Mouse (Mus musculus): Measurements from ENCODE around the gene Mettl3. TPM values are rescaled to one million over a fixed set of nuclear protein-coding genes. Genes with fewer than 3 reads are reported as not detected.

The Mettl3 gene
- polyA plus RNA-seq, 1 experiment from 2014 or later: 45.5 TPM

GRCm38 (mm10) chr14:52325890-52326289, 21.0 kb upstream of the Mettl3 start:
- no peaks in the 10 kb centered on the region for H3K9me3 ChIP-seq (ENCODE audit: control insufficient read depth, low read length)
- DNase-seq (ENCODE audit: low spot score) (no peak), ATAC-seq (ENCODE audit: insufficient number of reproducible peaks, low FRiP score, low TSS enrichment, low read depth) (no peak)
- no peak overlapping the region for H3K27ac ChIP-seq (replicated peaks; ENCODE audit: low read depth, low read length)
- peaks cover 37% of the 10 kb centered on the region for H3K27me3 ChIP-seq (ENCODE audit: control insufficient read depth, insufficient read depth, low read length)
- no peak overlapping the region for H3K9ac ChIP-seq (ENCODE audit: low read length)
- H3K4me2 ChIP-seq (ENCODE audit: low read depth, severe bottlenecking): no peak overlapping the region
- WGBS: 16% methylated on average over 4 of the region's 4 CpGs
- no peak overlapping the region for H3K4me3 ChIP-seq (ENCODE audit: low read depth, low read length)
- H3K36me3 ChIP-seq (ENCODE audit: control insufficient read depth, insufficient read depth, low read length): no peaks in the 10 kb centered on the region
- no peaks in the 10 kb centered on the region for H3K4me1 ChIP-seq (ENCODE audit: control insufficient read depth, insufficient read depth, low read length)

- Histone ChIP-seq H3K4me3 (ENCODE audit: low read depth, low read length) (no peak overlapping the region), H3K36me3 (ENCODE audit: control insufficient read depth, insufficient read depth, low read length) (peaks cover 3% of the 10 kb centered on the region; the same call in 1 of the 2 replicates), H3K4me2 (ENCODE audit: low read depth, severe bottlenecking) (no peak overlapping the region), H3K27me3 (ENCODE audit: control insufficient read depth, insufficient read depth, low read length) (no peaks in the 10 kb centered on the region), H3K27ac (replicated peaks; ENCODE audit: low read depth, low read length) (no peak overlapping the region), H3K4me1 (ENCODE audit: control insufficient read depth, insufficient read depth, low read length) (peaks cover 9% of the 10 kb centered on the region), H3K9ac (ENCODE audit: low read length) (no peak overlapping the region), H3K9me3 (ENCODE audit: control insufficient read depth, low read length) (no peaks in the 10 kb centered on the region)
- ATAC-seq (ENCODE audit: insufficient number of reproducible peaks, low FRiP score, low TSS enrichment, low read depth): no peak
- DNase-seq (ENCODE audit: low spot score): no peak
- 71% methylated on average over 6 of the region's 6 CpGs for WGBS
These were observed 14.4 kb upstream of the Mettl3 start for GRCm38 (mm10) chr14:52319361-52319760.

GRCm38 (mm10) chr14:52316441-52317225, 11.7 kb upstream of the Mettl3 start:
- peaks cover 22% of the 10 kb centered on the region for H3K36me3 ChIP-seq (ENCODE audit: control insufficient read depth, insufficient read depth, low read length)
- ATAC-seq (ENCODE audit: insufficient number of reproducible peaks, low FRiP score, low TSS enrichment, low read depth) (peak; percentile 76), DNase-seq (ENCODE audit: low spot score) (peak; percentile 66)
- peaks cover 6% of the 10 kb centered on the region; the same call in 1 of the 2 replicates for H3K9me3 ChIP-seq (ENCODE audit: control insufficient read depth, low read length)
- H3K9ac ChIP-seq (ENCODE audit: low read length): peak overlapping the region; percentile 94
- WGBS: 9% methylated on average over 16 of the region's 16 CpGs
- peak overlapping the region; percentile 77 for H3K4me3 ChIP-seq (ENCODE audit: low read depth, low read length)
- no peak overlapping the region for H3K27ac ChIP-seq (replicated peaks; ENCODE audit: low read depth, low read length)
- peaks cover 9% of the 10 kb centered on the region for H3K4me1 ChIP-seq (ENCODE audit: control insufficient read depth, insufficient read depth, low read length)
- H3K4me2 ChIP-seq (ENCODE audit: low read depth, severe bottlenecking): peak overlapping the region; percentile 89
- H3K27me3 ChIP-seq (ENCODE audit: control insufficient read depth, insufficient read depth, low read length): no peaks in the 10 kb centered on the region

GRCm38 (mm10) chr14:52315792-52316440, 11.0 kb upstream of the Mettl3 start:
- Histone ChIP-seq H3K36me3 (ENCODE audit: control insufficient read depth, insufficient read depth, low read length) (peaks cover 22% of the 10 kb centered on the region), H3K27me3 (ENCODE audit: control insufficient read depth, insufficient read depth, low read length) (no peaks in the 10 kb centered on the region), H3K4me1 (ENCODE audit: control insufficient read depth, insufficient read depth, low read length) (peaks cover 9% of the 10 kb centered on the region), H3K4me3 (ENCODE audit: low read depth, low read length) (peak overlapping the region; percentile 77), H3K9ac (ENCODE audit: low read length) (peak overlapping the region; percentile 94), H3K4me2 (ENCODE audit: low read depth, severe bottlenecking) (peak overlapping the region; percentile 89), H3K9me3 (ENCODE audit: control insufficient read depth, low read length) (peaks cover 6% of the 10 kb centered on the region; the same call in 1 of the 2 replicates), H3K27ac (replicated peaks; ENCODE audit: low read depth, low read length) (peak overlapping the region; percentile 89)
- DNase-seq (ENCODE audit: low spot score) (peak; percentile 82), ATAC-seq (ENCODE audit: insufficient number of reproducible peaks, low FRiP score, low TSS enrichment, low read depth) (peak; percentile 82)
- under 1% methylated on average over 27 of the region's 41 CpGs for WGBS

- Histone ChIP-seq H3K9ac (ENCODE audit: low read length) (peak overlapping the region; percentile 94), H3K4me3 (ENCODE audit: low read depth, low read length) (peak overlapping the region; percentile 77), H3K4me1 (ENCODE audit: control insufficient read depth, insufficient read depth, low read length) (peaks cover 9% of the 10 kb centered on the region), H3K27me3 (ENCODE audit: control insufficient read depth, insufficient read depth, low read length) (no peaks in the 10 kb centered on the region), H3K27ac (replicated peaks; ENCODE audit: low read depth, low read length) (peak overlapping the region; percentile 89; the same call in 1 of the 2 replicates), H3K36me3 (ENCODE audit: control insufficient read depth, insufficient read depth, low read length) (peaks cover 22% of the 10 kb centered on the region), H3K9me3 (ENCODE audit: control insufficient read depth, low read length) (peaks cover 6% of the 10 kb centered on the region; the same call in 1 of the 2 replicates), H3K4me2 (ENCODE audit: low read depth, severe bottlenecking) (peak overlapping the region; percentile 89)
- peak; percentile 38 for DNase-seq (ENCODE audit: low spot score)
- ATAC-seq (ENCODE audit: insufficient number of reproducible peaks, low FRiP score, low TSS enrichment, low read depth): peak; percentile 8; the same call in 1 of the 2 replicates
- 5% methylated on average over 17 of the region's 17 CpGs for WGBS
These were observed 10.4 kb upstream of the Mettl3 start for GRCm38 (mm10) chr14:52315283-52315780.

GRCm38 (mm10) chr14:52314808-52315150, 9.9 kb upstream of the Mettl3 start:
- no peak overlapping the region for H3K27ac ChIP-seq (replicated peaks; ENCODE audit: low read depth, low read length)
- peaks cover 22% of the 10 kb centered on the region for H3K36me3 ChIP-seq (ENCODE audit: control insufficient read depth, insufficient read depth, low read length)
- no peak for ATAC-seq (ENCODE audit: insufficient number of reproducible peaks, low FRiP score, low TSS enrichment, low read depth)

GRCm38 (mm10) chr14:52313931-52314807, 9.2 kb upstream of the Mettl3 start:
- Histone ChIP-seq H3K4me3 (ENCODE audit: low read depth, low read length) (peak overlapping the region; percentile 77; the same call in 1 of the 2 replicates), H3K9ac (ENCODE audit: low read length) (no peak overlapping the region), H3K27me3 (ENCODE audit: control insufficient read depth, insufficient read depth, low read length) (no peaks in the 10 kb centered on the region), H3K36me3 (ENCODE audit: control insufficient read depth, insufficient read depth, low read length) (peaks cover 22% of the 10 kb centered on the region), H3K4me1 (ENCODE audit: control insufficient read depth, insufficient read depth, low read length) (peaks cover 9% of the 10 kb centered on the region), H3K9me3 (ENCODE audit: control insufficient read depth, low read length) (peaks cover 6% of the 10 kb centered on the region; the same call in 1 of the 2 replicates), H3K4me2 (ENCODE audit: low read depth, severe bottlenecking) (peak overlapping the region; percentile 89; the same call in 1 of the 2 replicates), H3K27ac (replicated peaks; ENCODE audit: low read depth, low read length) (no peak overlapping the region)
- DNase-seq (ENCODE audit: low spot score) (no peak), ATAC-seq (ENCODE audit: insufficient number of reproducible peaks, low FRiP score, low TSS enrichment, low read depth) (no peak)
- 86% methylated on average over 26 of the region's 26 CpGs for WGBS

More at GRCm38 (mm10) chr14:52314808-52315150, 9.9 kb upstream of the Mettl3 start:
- Histone ChIP-seq H3K4me2 (ENCODE audit: low read depth, severe bottlenecking) (peak overlapping the region; percentile 89), H3K4me3 (ENCODE audit: low read depth, low read length) (peak overlapping the region; percentile 77), H3K9ac (ENCODE audit: low read length) (peak overlapping the region; percentile 94; the same call in 1 of the 2 replicates), H3K9me3 (ENCODE audit: control insufficient read depth, low read length) (peaks cover 6% of the 10 kb centered on the region; the same call in 1 of the 2 replicates), H3K4me1 (ENCODE audit: control insufficient read depth, insufficient read depth, low read length) (peaks cover 9% of the 10 kb centered on the region), H3K27me3 (ENCODE audit: control insufficient read depth, insufficient read depth, low read length) (no peaks in the 10 kb centered on the region)
- WGBS: 44% methylated on average over 8 of the region's 8 CpGs
- no peak for DNase-seq (ENCODE audit: low spot score)
